Mouse (Mus musculus) heart, adult 11 months (tissue): ENCODE measurements around the gene Calm3.

Experiments
- DNase-seq: peaks from one replicate; pipeline ENCODE4 v3.0.0; 2022

Calm3 gene

DNA sequence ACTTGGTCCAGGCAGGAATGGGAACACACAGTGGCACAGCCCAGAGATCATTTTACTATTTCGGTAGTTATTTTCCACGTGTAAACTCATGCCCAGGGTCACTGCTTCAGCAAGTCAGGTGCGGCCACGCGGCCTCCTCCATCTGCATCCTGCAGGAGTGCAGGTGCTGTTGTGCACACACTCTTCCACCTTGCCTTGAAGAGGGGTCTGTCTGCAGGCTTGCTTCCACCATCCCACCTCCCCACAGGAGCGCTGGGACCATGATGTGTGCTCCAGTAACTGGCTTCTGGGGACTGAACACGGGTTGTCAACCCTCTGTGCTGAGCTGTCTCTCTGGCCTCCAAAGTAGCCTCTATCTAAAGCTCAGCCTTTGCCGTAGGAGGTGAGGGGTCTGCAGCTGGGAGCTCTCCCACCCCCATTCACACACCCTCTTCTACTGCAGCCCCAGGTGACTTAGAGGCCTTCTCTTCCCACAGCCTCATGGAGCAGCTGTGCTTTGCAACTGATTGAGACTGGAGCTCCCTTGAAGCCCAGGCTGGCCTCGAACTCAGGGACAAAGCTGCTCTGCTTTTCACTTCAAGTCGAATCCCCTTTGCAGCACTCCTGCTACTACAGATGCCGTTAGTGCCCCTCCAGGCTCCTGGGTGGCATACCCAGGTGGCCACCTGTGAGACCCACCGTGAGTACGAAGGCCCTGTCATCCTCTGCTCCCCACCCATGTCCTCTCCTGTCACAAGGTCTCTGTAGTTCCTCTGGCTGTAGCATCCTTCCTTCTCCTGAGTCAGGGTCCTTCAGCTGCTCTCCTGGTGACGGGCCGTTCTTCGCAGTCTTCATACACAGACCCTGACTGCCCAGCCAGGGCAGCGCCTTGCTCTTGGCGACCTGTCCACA lies 9.2 kb downstream of the Calm3 start:
- peak; percentile 93 for DNase-seq

DNA sequence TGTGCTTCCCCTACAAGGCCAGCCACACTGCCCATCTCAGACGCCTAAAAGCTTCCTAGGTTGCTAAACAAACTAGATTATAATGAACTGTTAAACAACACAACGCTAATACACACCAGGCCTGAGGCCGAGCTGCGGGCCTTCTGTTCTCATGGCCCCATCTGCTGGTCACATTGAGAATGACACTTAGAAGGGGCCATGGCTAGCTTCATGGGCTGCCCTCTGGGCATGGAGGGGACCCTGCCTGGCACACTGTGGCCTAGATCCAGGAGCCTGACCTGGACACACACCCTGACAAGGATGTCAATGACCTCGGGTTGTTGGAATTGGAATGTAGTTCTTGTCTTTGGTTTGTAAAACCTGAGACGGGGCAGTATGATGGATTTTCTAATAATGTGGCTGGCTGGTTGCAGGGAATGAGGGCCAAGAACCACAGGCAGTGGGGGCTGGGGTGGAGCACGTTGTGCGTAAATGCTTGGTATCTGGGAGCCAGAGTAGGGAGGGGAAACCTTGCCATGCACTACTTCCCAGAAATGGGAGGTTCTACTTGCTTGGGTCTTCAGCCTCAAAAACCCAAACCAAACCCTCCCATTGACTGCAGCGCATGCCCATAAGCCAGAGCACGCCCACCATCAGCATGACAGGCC lies 10.0 kb downstream of the Calm3 start:
- peak; percentile 97 for DNase-seq

GRCm38 (mm10) chr7:16912360-16912759 lies 11.6 kb downstream of the Calm3 start:
- peak; percentile 98 for DNase-seq

DNA sequence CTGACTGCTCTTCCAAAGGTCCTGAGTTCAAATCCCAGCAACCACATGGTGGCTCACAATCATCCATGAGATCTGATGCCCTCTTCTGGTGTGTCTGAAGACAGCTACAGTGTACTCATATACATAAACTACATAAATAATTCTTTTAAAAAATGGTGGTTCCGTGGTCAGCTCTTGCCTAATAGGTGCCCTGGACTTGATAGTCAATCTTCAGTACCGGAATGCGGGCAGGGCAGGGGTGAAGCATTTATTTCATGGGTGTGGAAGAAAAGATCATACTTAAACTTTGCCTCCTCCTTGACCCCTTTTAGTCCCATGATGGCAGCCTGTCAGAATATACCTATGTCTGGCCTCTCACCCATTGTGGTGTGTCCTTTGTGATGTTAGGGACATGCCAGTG lies 12.0 kb downstream of the Calm3 start:
- no peak for DNase-seq

GRCm38 (mm10) chr7:16909909-16910308 lies 14.0 kb downstream of the Calm3 start:
- DNase-seq: peak; percentile 95

- no peak for DNase-seq
Observed at GRCm38 (mm10) chr7:16908859-16909258, 15.1 kb downstream of the Calm3 start.

GRCm38 (mm10) chr7:16908367-16908766 lies 15.5 kb downstream of the Calm3 start:
- DNase-seq: no peak

GRCm38 (mm10) chr7:16907842-16908241 lies 16.1 kb downstream of the Calm3 start:
- no peak for DNase-seq

GRCm38 (mm10) chr7:16906889-16907559 lies 16.9 kb downstream of the Calm3 start:
- peak; percentile 95 for DNase-seq

DNA sequence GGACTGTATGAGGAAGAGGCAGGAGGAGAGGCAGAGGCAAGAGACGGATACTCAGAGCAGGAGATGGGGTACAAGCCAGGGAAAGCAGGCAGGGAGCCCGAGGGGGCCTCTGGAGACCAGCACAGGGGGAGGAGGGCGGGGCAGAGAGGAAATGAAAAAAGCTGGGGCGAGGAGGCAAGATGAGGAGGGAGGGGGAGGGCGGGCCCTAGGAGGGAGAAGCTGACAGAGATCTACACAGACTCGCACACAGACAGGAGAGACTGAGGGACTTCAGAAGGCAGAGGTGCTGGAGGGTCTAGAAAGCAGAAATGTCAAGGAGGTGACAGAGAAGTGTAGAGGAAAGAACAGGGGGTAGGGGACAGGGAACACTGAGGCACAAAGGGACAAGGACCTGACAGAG lies 17.6 kb downstream of the Calm3 start, which contains the start of gene Ptgir:
TSS of gene Ptgir (plus strand) at position 210 of the 400 bp plus-strand sequence.
- peak; percentile 99 for DNase-seq

DNA sequence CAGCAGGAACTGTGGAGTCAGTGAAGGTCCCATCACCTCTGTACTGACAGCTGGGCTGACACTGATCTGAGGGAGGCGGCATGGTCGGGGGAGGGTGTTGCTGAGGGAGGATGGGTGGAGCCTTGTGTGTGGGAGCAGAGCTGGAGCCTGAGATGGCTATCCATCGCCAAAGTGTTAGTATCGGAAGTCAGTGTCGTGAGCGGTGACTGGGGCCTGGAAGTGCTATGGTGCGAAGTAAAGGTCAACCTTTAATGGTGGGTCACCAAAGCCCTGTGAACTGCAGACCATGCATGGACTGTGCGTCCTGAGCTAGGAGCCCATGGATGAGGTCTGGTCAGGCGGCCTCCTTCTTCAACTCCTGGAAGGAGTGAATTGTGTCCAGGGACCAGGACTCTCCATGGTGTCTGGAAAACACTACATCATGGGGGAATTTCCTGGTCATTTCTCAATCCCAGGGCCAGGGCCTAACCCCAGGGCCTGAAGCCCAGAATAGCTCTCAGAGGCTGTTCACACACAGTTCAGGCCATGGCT lies 18.4 kb downstream of the Calm3 start:
- peak; percentile 98 for DNase-seq

GRCm38 (mm10) chr7:16904120-16904675 lies 19.7 kb downstream of the Calm3 start:
- peak; percentile 95 for DNase-seq

- DNase-seq: peak; percentile 92
Observed at GRCm38 (mm10) chr7:16903439-16903955, 20.4 kb downstream of the Calm3 start.

GRCm38 (mm10) chr7:16900526-16900925 lies 23.4 kb downstream of the Calm3 start:
- DNase-seq: peak; percentile 95

DNA sequence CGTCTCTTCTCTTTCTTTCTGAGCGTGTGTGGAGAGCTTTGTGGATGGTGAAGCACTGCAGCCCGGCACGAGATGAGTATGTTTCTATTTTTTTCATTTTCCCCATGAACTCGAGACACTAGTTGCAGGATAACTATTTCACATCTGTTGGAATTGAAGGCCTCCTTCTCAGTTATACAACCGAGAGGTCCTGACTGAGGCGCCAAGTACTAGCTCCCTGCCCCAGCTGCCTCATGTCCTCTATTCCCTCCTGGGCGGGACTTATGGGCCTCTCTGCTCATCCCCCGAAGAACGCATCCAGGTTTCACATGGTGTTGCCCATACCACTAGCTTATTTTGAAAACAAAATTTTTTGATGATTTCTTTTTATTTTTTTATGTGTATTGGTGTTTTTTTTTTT lies 28.4 kb downstream of the Calm3 start:
- peak; percentile 96 for DNase-seq

- peak; percentile 97 for DNase-seq
Observed at GRCm38 (mm10) chr7:16895000-16895399, 28.9 kb downstream of the Calm3 start.

DNA sequence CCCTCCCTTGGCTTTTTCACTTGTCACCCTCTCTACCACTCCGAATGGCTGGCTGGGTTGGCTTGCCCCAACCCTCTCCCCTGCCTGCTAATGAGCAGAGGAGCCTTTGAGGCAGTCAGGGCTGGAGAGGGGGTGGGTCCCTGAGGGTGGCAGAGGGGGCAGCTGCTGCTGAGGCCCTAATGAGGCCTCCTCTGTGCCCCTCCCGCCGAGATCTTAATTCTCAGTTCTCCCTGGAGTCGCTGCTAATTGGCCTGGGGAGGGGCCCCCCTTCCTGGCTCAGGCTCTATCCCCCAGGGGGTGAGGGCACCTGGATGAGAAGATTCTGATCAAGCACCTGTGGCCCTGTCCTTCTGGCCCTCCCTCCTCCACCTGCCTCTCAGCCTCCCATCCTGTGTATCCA lies 29.6 kb downstream of the Calm3 start:
- no peak for DNase-seq

GRCm38 (mm10) chr7:16893612-16894011 lies 30.3 kb downstream of the Calm3 start:
- peak; percentile 90 for DNase-seq

DNA sequence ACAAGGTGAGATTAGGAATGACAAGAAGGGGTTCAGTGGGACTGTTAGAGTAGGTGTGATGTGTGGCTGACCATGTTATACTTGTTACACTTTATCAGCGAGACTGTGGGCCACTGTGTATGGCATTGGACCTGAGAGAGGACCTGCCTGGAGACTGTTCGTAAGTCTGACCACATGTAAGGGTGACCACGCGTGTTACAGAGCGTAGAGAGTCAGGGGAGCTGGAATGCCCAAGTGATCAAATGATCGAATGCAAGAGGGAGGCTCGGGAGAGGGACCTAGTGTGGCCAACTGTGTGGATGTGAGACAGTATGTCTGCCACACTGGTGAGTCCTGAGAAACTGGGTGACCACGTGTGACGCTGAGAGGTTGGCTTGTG lies 31.6 kb downstream of the Calm3 start:
- peak; percentile 90 for DNase-seq

GRCm38 (mm10) chr7:16891641-16892351 lies 32.1 kb downstream of the Calm3 start, which contains the start of gene Gng8:
Gene Gng8 (plus strand): TSS chr7:16891786.
- peak; percentile 98 for DNase-seq

GRCm38 (mm10) chr7:16890944-16891343 lies 33.0 kb downstream of the Calm3 start:
- peak; percentile 99 for DNase-seq

GRCm38 (mm10) chr7:16890536-16890935 lies 33.4 kb downstream of the Calm3 start:
- peak; percentile 97 for DNase-seq
